Mouse (Mus musculus): Measurements from ENCODE around the gene Vmn1r22. TPM values are rescaled to one million over a fixed set of nuclear protein-coding genes. Genes with fewer than 3 reads are reported as not detected.
"Not testable (repeated sequence)": the region's sequence is repeated elsewhere in the genome, so short reads cannot be mapped to it uniquely, and the experiment has no call there.

The Vmn1r22 gene
- total RNA-seq (2021), result not detected
- long read RNA-seq, result 0 reads

- DNase-seq (ENCODE audit: low spot score in 2 of 2), result no peak
Measured at GRCm38 (mm10) chr6:57907928-57908327, at the start of gene Vmn1r22. TSS of gene Vmn1r22 (minus strand) at chr6:57908028.

GRCm38 (mm10) chr6:57926738-57927137 lies 18.9 kb upstream of the Vmn1r22 start, which contains the start of gene Vmn1r23:
TSS of gene Vmn1r23 (minus strand) at chr6:57926838.
- no peak for DNase-seq (ENCODE audit: low spot score in 2 of 2)

GRCm38 (mm10) chr6:57859043-57860042 lies 48.5 kb downstream of the Vmn1r22 start:
- peak in 1 of 2 experiments; percentile 48 for DNase-seq (ENCODE audit: low spot score in 2 of 2)

- DNase-seq (ENCODE audit: low spot score in 2 of 2), result not testable (repeated sequence)
Measured at GRCm38 (mm10) chr6:57851177-57851576, 56.7 kb downstream of the Vmn1r22 start.

- no peak for DNase-seq (ENCODE audit: low spot score in 2 of 2)
Measured at GRCm38 (mm10) chr6:57850286-57850685, 57.5 kb downstream of the Vmn1r22 start, which contains the start of gene Vmn1r21. TSS of gene Vmn1r21 (minus strand) at chr6:57850343.

Other genes with a start within 250 kb of the Vmn1r22 start
- 1 to 10 TPM; 7.8 to 9.2 TPM for gene Pyurf, start 215.9 kb downstream of the Vmn1r22 start, total RNA-seq (2021)
- gene Lancl2, start 205.5 kb downstream of the Vmn1r22 start, total RNA-seq (2021), result 10 to 100 TPM; 79.8 to 83.1 TPM
- 10 to 100 TPM; 67.7 to 68.9 TPM for gene Vopp1, start 82.9 kb downstream of the Vmn1r22 start, total RNA-seq (2021)
- gene Vmn1r21, start 57.7 kb downstream of the Vmn1r22 start, total RNA-seq (2021), result not detected
- gene Vmn1r23, start 18.8 kb upstream of the Vmn1r22 start, total RNA-seq (2021), result not detected
- not detected for gene Vmn1r24, start 53.5 kb upstream of the Vmn1r22 start, total RNA-seq (2021)
- gene Vmn1r25, start 72.8 kb upstream of the Vmn1r22 start, total RNA-seq (2021), result not detected
- gene Vmn1r26, start 107.1 kb upstream of the Vmn1r22 start, total RNA-seq (2021), result not detected